Mouse (Mus musculus) ES-E14 (cell line): ENCODE results near the gene Yrdc.

ENCODE experiments used
- HCFC1 ChIP-seq: IDR thresholded peaks from 2 replicates; pipeline ENCODE4 v1.6.1; 2012; ENCODE audit warnings: low read length, inconsistent platforms, borderline replicate concordance; ENCODE audit not compliant: insufficient read depth
- ZC3H11A ChIP-seq: IDR thresholded peaks from 2 replicates; pipeline ENCODE4 v1.6.1; 2012; ENCODE audit warnings: low read depth, mild to moderate bottlenecking, inconsistent platforms, low read length, borderline replicate concordance

DNA sequence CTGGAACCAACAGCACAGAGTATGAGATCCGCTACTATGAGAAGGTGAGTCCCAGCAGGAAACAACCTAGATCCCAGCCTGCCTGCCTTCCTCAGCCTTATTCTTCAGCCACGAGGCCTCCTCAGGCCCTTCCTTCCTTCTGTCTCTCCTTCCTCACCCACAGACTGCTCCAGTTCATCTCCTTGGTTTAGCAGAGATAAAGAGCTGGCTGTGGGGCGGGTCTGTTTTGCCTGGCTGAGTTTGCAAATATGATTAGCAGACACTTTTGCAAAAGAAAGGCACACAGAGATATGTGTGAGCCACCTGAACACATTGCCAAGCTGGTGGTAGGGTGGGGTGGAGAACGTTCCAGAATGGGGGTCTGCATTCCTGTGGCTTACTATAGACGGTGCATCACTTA lies 49.4 kb downstream of the Yrdc start:
- TF ChIP-seq ZC3H11A (no peak), HCFC1 (no peak)
